Mouse (Mus musculus): ENCODE data around the gene Exo5. TPM values are rescaled to one million over a fixed set of nuclear protein-coding genes. Genes with fewer than 3 reads are reported as not detected.

Gene Exo5
- total and polyA plus RNA-seq, 2 experiments from 2014 or later, result 15.6 to 18.7 TPM

- Histone ChIP-seq H3K27ac (ENCODE audit: low read depth, low read length) (no peak overlapping the region), H3K9ac (no peak overlapping the region), H3K36me3 (ENCODE audit: insufficient read depth) (no peaks in the 10 kb centered on the region), H3K9me3 (ENCODE audit: low read length) (no peaks in the 10 kb centered on the region), H3K4me3 (ENCODE audit: low read depth, low read length) (no peak overlapping the region), H3K4me2 (ENCODE audit: low read depth) (no peak overlapping the region), H3K4me1 (ENCODE audit: insufficient read depth) (no peaks in the 10 kb centered on the region), H3K27me3 (ENCODE audit: insufficient read depth, low read length) (no peaks in the 10 kb centered on the region)
- DNase-seq (no peak), ATAC-seq (no peak)
- TF ChIP-seq CTCF (IDR thresholded peaks at IDR 0.05; ENCODE audit: low read depth), result no peak
- WGBS, result 73% methylated on average over 1 of the region's 1 CpGs
Measured at GRCm38 (mm10) chr4:120892516-120892915, 32.3 kb downstream of the Exo5 start.

- Histone ChIP-seq H3K4me1 (ENCODE audit: insufficient read depth) (no peaks in the 10 kb centered on the region), H3K27ac (ENCODE audit: low read depth, low read length) (no peak overlapping the region), H3K9ac (no peak overlapping the region), H3K4me2 (ENCODE audit: low read depth) (no peak overlapping the region), H3K36me3 (ENCODE audit: insufficient read depth) (no peaks in the 10 kb centered on the region), H3K4me3 (ENCODE audit: low read depth, low read length) (no peak overlapping the region), H3K9me3 (ENCODE audit: low read length) (no peaks in the 10 kb centered on the region), H3K27me3 (ENCODE audit: insufficient read depth, low read length) (no peaks in the 10 kb centered on the region)
- no peak for ATAC-seq
- TF ChIP-seq CTCF (IDR thresholded peaks at IDR 0.05; ENCODE audit: low read depth), result no peak
- no peak for DNase-seq
Measured at GRCm38 (mm10) chr4:120891960-120892359, 32.9 kb downstream of the Exo5 start.

- Histone ChIP-seq H3K4me3 (ENCODE audit: low read depth, low read length) (no peak overlapping the region), H3K9ac (no peak overlapping the region), H3K36me3 (ENCODE audit: insufficient read depth) (no peaks in the 10 kb centered on the region), H3K27ac (ENCODE audit: low read depth, low read length) (no peak overlapping the region), H3K27me3 (ENCODE audit: insufficient read depth, low read length) (no peaks in the 10 kb centered on the region), H3K9me3 (ENCODE audit: low read length) (no peaks in the 10 kb centered on the region), H3K4me1 (ENCODE audit: insufficient read depth) (no peaks in the 10 kb centered on the region), H3K4me2 (ENCODE audit: low read depth) (no peak overlapping the region)
- no peak for TF ChIP-seq CTCF (IDR thresholded peaks at IDR 0.05; ENCODE audit: low read depth)
- WGBS, result 58% methylated on average over 11 of the region's 11 CpGs
- no peak for DNase-seq
- no peak for ATAC-seq
Measured at GRCm38 (mm10) chr4:120890754-120891440, 33.9 kb downstream of the Exo5 start.

GRCm38 (mm10) chr4:120888884-120889283 is 35.9 kb downstream of the Exo5 start:
- no peak for ATAC-seq
- Histone ChIP-seq H3K36me3 (ENCODE audit: insufficient read depth) (no peaks in the 10 kb centered on the region), H3K9ac (no peak overlapping the region), H3K27ac (ENCODE audit: low read depth, low read length) (no peak overlapping the region), H3K4me2 (ENCODE audit: low read depth) (no peak overlapping the region), H3K4me1 (ENCODE audit: insufficient read depth) (peaks cover 4% of the 10 kb centered on the region; the same call in 1 of the 2 replicates), H3K27me3 (ENCODE audit: insufficient read depth, low read length) (no peaks in the 10 kb centered on the region), H3K9me3 (ENCODE audit: low read length) (no peaks in the 10 kb centered on the region), H3K4me3 (ENCODE audit: low read depth, low read length) (no peak overlapping the region)
- TF ChIP-seq CTCF (IDR thresholded peaks at IDR 0.05; ENCODE audit: low read depth), result no peak
- DNase-seq, result no peak
- 74% methylated on average over 8 of the region's 8 CpGs for WGBS

- peak; percentile 42; the same call in 1 of the 2 replicates for ATAC-seq
- WGBS, result 23% methylated on average over 8 of the region's 8 CpGs
- peak; percentile 77 for DNase-seq
- H3K27me3 ChIP-seq (ENCODE audit: insufficient read depth, low read length), result no peaks in the 10 kb centered on the region
- H3K4me3 ChIP-seq (ENCODE audit: low read depth, low read length), result no peak overlapping the region
- no peaks in the 10 kb centered on the region for H3K9me3 ChIP-seq (ENCODE audit: low read length)
- peaks cover 9% of the 10 kb centered on the region for H3K4me1 ChIP-seq (ENCODE audit: insufficient read depth)
- no peaks in the 10 kb centered on the region for H3K36me3 ChIP-seq (ENCODE audit: insufficient read depth)
- TF ChIP-seq CTCF (IDR thresholded peaks at IDR 0.05; ENCODE audit: low read depth), result peak; percentile 79
- H3K4me2 ChIP-seq (ENCODE audit: low read depth), result no peak overlapping the region
- no peak overlapping the region for H3K9ac ChIP-seq
- H3K27ac ChIP-seq (ENCODE audit: low read depth, low read length), result no peak overlapping the region
Measured at GRCm38 (mm10) chr4:120887381-120888112, 37.3 kb downstream of the Exo5 start.

GRCm38 (mm10) chr4:120886811-120887210 is 38.0 kb downstream of the Exo5 start:
- Histone ChIP-seq H3K36me3 (ENCODE audit: insufficient read depth) (no peaks in the 10 kb centered on the region), H3K9ac (no peak overlapping the region), H3K4me3 (ENCODE audit: low read depth, low read length) (no peak overlapping the region), H3K27me3 (ENCODE audit: insufficient read depth, low read length) (no peaks in the 10 kb centered on the region), H3K4me2 (ENCODE audit: low read depth) (no peak overlapping the region), H3K27ac (ENCODE audit: low read depth, low read length) (no peak overlapping the region), H3K4me1 (ENCODE audit: insufficient read depth) (peaks cover 11% of the 10 kb centered on the region), H3K9me3 (ENCODE audit: low read length) (no peaks in the 10 kb centered on the region)
- DNase-seq, result no peak
- WGBS, result 86% methylated on average over 5 of the region's 5 CpGs
- TF ChIP-seq CTCF (IDR thresholded peaks at IDR 0.05; ENCODE audit: low read depth), result no peak
- ATAC-seq, result no peak

GRCm38 (mm10) chr4:120886131-120886530 is 38.7 kb downstream of the Exo5 start:
- 23% methylated on average over 4 of the region's 4 CpGs for WGBS
- no peak overlapping the region for H3K4me3 ChIP-seq (ENCODE audit: low read depth, low read length)
- ATAC-seq (no peak), DNase-seq (no peak)
- H3K4me2 ChIP-seq (ENCODE audit: low read depth), result no peak overlapping the region
- H3K36me3 ChIP-seq (ENCODE audit: insufficient read depth), result no peaks in the 10 kb centered on the region
- TF ChIP-seq CTCF (IDR thresholded peaks at IDR 0.05; ENCODE audit: low read depth), result no peak
- H3K4me1 ChIP-seq (ENCODE audit: insufficient read depth), result peaks cover 16% of the 10 kb centered on the region
- H3K9ac ChIP-seq, result no peak overlapping the region
- no peaks in the 10 kb centered on the region for H3K27me3 ChIP-seq (ENCODE audit: insufficient read depth, low read length)
- no peaks in the 10 kb centered on the region for H3K9me3 ChIP-seq (ENCODE audit: low read length)
- no peak overlapping the region for H3K27ac ChIP-seq (ENCODE audit: low read depth, low read length)

All from forebrain, postnatal 0 days (tissue).